16 mouse cellular contexts compared by ENCODE assay signal in the genomic region with DNA sequence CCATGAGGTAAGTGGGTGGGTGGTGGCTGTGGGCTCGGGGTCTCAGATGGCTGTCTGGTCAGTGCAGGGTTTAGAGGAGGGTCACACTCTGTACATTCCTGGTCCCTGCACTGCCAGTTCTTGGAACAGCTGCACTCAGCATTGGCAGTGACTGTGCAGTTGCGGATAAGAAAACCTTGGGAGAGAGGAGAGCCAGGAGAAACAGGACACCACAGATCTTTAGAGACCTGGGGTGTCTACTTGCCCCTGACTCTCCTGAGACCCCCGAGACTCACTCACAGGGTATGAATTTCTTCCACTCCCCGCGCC. TPM values are rescaled to one million over a fixed set of nuclear protein-coding genes. Genes with fewer than 3 reads are reported as not detected.
DNase-seq lines count a peak whose midpoint lies in the region; ATAC-seq and TF ChIP-seq lines count a peak whose summit lies in the region.
"Had no signal": no experiment of that assay in that cellular context is flagged by ENCODE, and none has a peak within 500 bp of the region (broad histone marks: within the 10 kb centered on the region; RNA-seq: fewer than 3 reads in every experiment).

No protein-coding gene starts in this region.

- no peaks in the 10 kb centered on the region for H3K79me2 ChIP-seq in heart, adult 2 months (replicated peaks; ENCODE audit: control insufficient read depth, insufficient read depth, low read length)

- TF ChIP-seq POLR2A in heart, adult 2 months (IDR thresholded peaks at IDR 0.05; ENCODE audit: insufficient read depth, low read depth, low read length) = no peak
- no peak for TF ChIP-seq POLR2A in spleen, adult 2 months (IDR thresholded peaks at IDR 0.05; ENCODE audit: low read depth, low read length)
- TF ChIP-seq POLR2A in small intestine, adult 2 months (IDR thresholded peaks at IDR 0.05; ENCODE audit: low read depth, low read length) = no peak

- H3K27me3 ChIP-seq in heart, adult 2 months (ENCODE audit: control insufficient read depth, insufficient read depth, low read length) = no peaks in the 10 kb centered on the region
- no peaks in the 10 kb centered on the region for H3K27me3 ChIP-seq in kidney, embryonic 15.5 days
- no peaks in the 10 kb centered on the region for H3K27me3 ChIP-seq in spleen, adult 2 months (ENCODE audit: control insufficient read depth, insufficient read depth, low read length)
- H3K27me3 ChIP-seq in small intestine, adult 2 months (ENCODE audit: control insufficient read depth, insufficient read depth, low read length) = no peaks in the 10 kb centered on the region
- H3K27me3 ChIP-seq: midbrain, embryonic 12.5 days had no signal

- peaks cover 11% of the 10 kb centered on the region for H3K4me1 ChIP-seq in heart, adult 2 months (ENCODE audit: control insufficient read depth, insufficient read depth, low read length)
- peaks cover 32% of the 10 kb centered on the region for H3K4me1 ChIP-seq in kidney, embryonic 15.5 days
- H3K4me1 ChIP-seq in spleen, adult 2 months (ENCODE audit: control insufficient read depth, insufficient read depth, insufficient read length) = peaks cover 21% of the 10 kb centered on the region; the same call in 1 of the 2 replicates
- H3K4me1 ChIP-seq in small intestine, adult 2 months (ENCODE audit: control insufficient read depth, insufficient read depth, insufficient read length, low read length) = peaks cover 18% of the 10 kb centered on the region; the same call in 1 of the 2 replicates

- no peak for TF ChIP-seq CTCF in heart, adult 2 months (IDR thresholded peaks at IDR 0.05)
- no peak for TF ChIP-seq CTCF in spleen, adult 2 months (IDR thresholded peaks at IDR 0.05; ENCODE audit: extremely low read depth, insufficient read depth, insufficient read length, insufficient replicate concordance)
- TF ChIP-seq CTCF in small intestine, adult 2 months (IDR thresholded peaks at IDR 0.05; ENCODE audit: extremely low read depth, insufficient read length, insufficient replicate concordance, low read depth, low read length) = no peak

- no peak for ATAC-seq in kidney, embryonic 15.5 days (replicated peaks; ENCODE audit: low FRiP score)
- ATAC-seq: hindbrain, embryonic 16.5 days had no signal

- no peak for DNase-seq in heart, adult 2 months
- DNase-seq in heart, postnatal 25 days (ENCODE audit: low spot score) = no peak
- DNase-seq in kidney, postnatal 10 days = no peak
- DNase-seq in spleen, adult 2 months (ENCODE audit: low read depth in 1 of 2, low spot score in 2 of 2) = no peak
- DNase-seq in spleen, adult 18-20 months = no peak
- DNase-seq in urinary bladder, postnatal 4 days (ENCODE audit: low spot score in 2 of 2) = no peak
- DNase-seq: adrenal gland, adult 8-10 months; cerebellum, adult 9-10 months; kidney, adult 8-10 months; right cerebral cortex, postnatal 25 days had no signal

- H3K27ac ChIP-seq in heart, adult 2 months = peak overlapping the region; percentile 62
- 0 out of 2 replicates have a peak overlapping the region, but pooled peaks have one; percentile 18 for H3K27ac ChIP-seq in kidney, embryonic 15.5 days
- H3K27ac ChIP-seq in spleen, adult 2 months (ENCODE audit: insufficient read depth, low read length) = peak overlapping the region; percentile 65
- H3K27ac ChIP-seq in small intestine, adult 2 months (ENCODE audit: insufficient read depth, low read depth, low read length) = peak overlapping the region; percentile 6; the same call in 1 of the 2 replicates
- H3K27ac ChIP-seq: liver, embryonic 14.5 days; midbrain, embryonic 12.5 days had no signal

- intact Hi-C loops in heart, adult 2 months (cut with DNase I) = no loop called here
- intact Hi-C loops in heart, postnatal 25 days (cut with DNase I) = no loop called here

- H3K4me3 ChIP-seq in heart, adult 2 months = no peak overlapping the region
- H3K4me3 ChIP-seq in kidney, embryonic 15.5 days (replicated peaks) = no peak overlapping the region
- H3K4me3 ChIP-seq in spleen, adult 2 months (ENCODE audit: extremely low read depth, insufficient read depth, insufficient read length) = peak overlapping the region; percentile 43
- no peak overlapping the region for H3K4me3 ChIP-seq in small intestine, adult 2 months (ENCODE audit: low read depth, low read length)
- H3K4me3 ChIP-seq: midbrain, embryonic 12.5 days had no signal

- no peaks in the 10 kb centered on the region; the same call in 1 of the 2 replicates for H3K36me3 ChIP-seq in heart, adult 2 months (ENCODE audit: control insufficient read depth, insufficient read depth, low read length)
- no peaks in the 10 kb centered on the region for H3K36me3 ChIP-seq in kidney, embryonic 15.5 days
- H3K36me3 ChIP-seq in spleen, adult 2 months (ENCODE audit: control insufficient read depth, insufficient read depth, low read length) = peaks cover 7% of the 10 kb centered on the region
- H3K36me3 ChIP-seq in small intestine, adult 2 months (ENCODE audit: control insufficient read depth, insufficient read depth, low read length) = no peaks in the 10 kb centered on the region; the same call in 1 of the 2 replicates
- H3K36me3 ChIP-seq: midbrain, embryonic 12.5 days had no signal

- no peak for TF ChIP-seq EP300 in heart, adult 2 months (IDR thresholded peaks at IDR 0.05; ENCODE audit: insufficient read depth, low read depth, low read length)

- no peak overlapping the region for H3K9ac ChIP-seq in heart, adult 2 months (ENCODE audit: low read depth, low read length)
- no peak overlapping the region for H3K9ac ChIP-seq in kidney, embryonic 15.5 days
- H3K9ac ChIP-seq: liver, embryonic 14.5 days; midbrain, embryonic 12.5 days had no signal

- H3K9me3 ChIP-seq in kidney, embryonic 15.5 days (replicated peaks) = no peaks in the 10 kb centered on the region
- H3K9me3 ChIP-seq: midbrain, embryonic 12.5 days had no signal

- 46% methylated on average over 5 of the region's 5 CpGs for WGBS in heart, adult 2 months
- WGBS in kidney, embryonic 15.5 days = 59% methylated on average over 5 of the region's 5 CpGs
- 56% methylated on average over 5 of the region's 5 CpGs for WGBS in spleen, adult 2 months
- WGBS in small intestine, adult 2 months = 22% methylated on average over 5 of the region's 5 CpGs

- no peak overlapping the region for H3K4me2 ChIP-seq in kidney, embryonic 15.5 days
- H3K4me2 ChIP-seq: midbrain, embryonic 12.5 days had no signal

RNA-seq across cellular contexts. Expression of gene Cd27, which starts 2.3 kb away (rescaled TPM):
- under 1 TPM; 0.41 to 0.42 TPM for total RNA-seq in heart, adult 2 months (2021)
- polyA plus RNA-seq in heart, adult 2 months (2012; rRNA removed) = 0.67 and 2.2 TPM in 2 replicates
- under 1 TPM; 0.16 to 0.36 TPM for total RNA-seq in heart, postnatal 25 days (2021)
- polyA plus RNA-seq in kidney, embryonic 15.5 days (2015; fragmentation: Nextera tagmentation; extraction: Ambion mirVana) = 1.8 and 2.8 TPM in 2 replicates
- polyA plus RNA-seq in spleen, adult 2 months (2012; rRNA removed) = 87.3 and 98.7 TPM in 2 replicates
- polyA plus RNA-seq in small intestine, adult 2 months (2012; rRNA removed) = 3.5 and 7.9 TPM in 2 replicates
- total RNA-seq: layer of hippocampus, adult 8-10 months had no signal

RNA-seq across cellular contexts. Expression of gene Tapbpl, which starts 2.8 kb away (rescaled TPM):
- 1 to 10 TPM; 4.1 to 6.6 TPM for total RNA-seq in heart, adult 2 months (2021)
- polyA plus RNA-seq in heart, adult 2 months (2012; rRNA removed) = 7.4 and 7.6 TPM in 2 replicates
- total RNA-seq in heart, postnatal 25 days (2021) = 1 to 10 TPM; 4.1 to 5.0 TPM
- polyA plus RNA-seq in kidney, embryonic 15.5 days (2015; fragmentation: Nextera tagmentation; extraction: Ambion mirVana) = 5.4 and 6.1 TPM in 2 replicates
- 24.4 and 38.0 TPM in 2 replicates for polyA plus RNA-seq in spleen, adult 2 months (2012; rRNA removed)
- polyA plus RNA-seq in small intestine, adult 2 months (2012; rRNA removed) = 25.3 and 45.1 TPM in 2 replicates

RNA-seq across cellular contexts. Expression of gene Vamp1, which starts 19.1 kb away (rescaled TPM):
- 1 to 10 TPM; 4.9 to 5.3 TPM for total RNA-seq in heart, adult 2 months (2021)
- polyA plus RNA-seq in heart, adult 2 months (2012; rRNA removed) = 14.1 and 20.4 TPM in 2 replicates
- 1 to 10 TPM; 6.2 to 6.3 TPM for total RNA-seq in heart, postnatal 25 days (2021)
- 6.5 and 6.7 TPM in 2 replicates for polyA plus RNA-seq in kidney, embryonic 15.5 days (2015; fragmentation: Nextera tagmentation; extraction: Ambion mirVana)
- 41.7 and 46.8 TPM in 2 replicates for polyA plus RNA-seq in spleen, adult 2 months (2012; rRNA removed)
- polyA plus RNA-seq in small intestine, adult 2 months (2012; rRNA removed) = 5.0 and 7.7 TPM in 2 replicates

RNA-seq across cellular contexts. Expression of gene Mrpl51, which starts 42.9 kb away (rescaled TPM):
- 100 to 1,000 TPM; 303 to 343 TPM for total RNA-seq in heart, adult 2 months (2021)
- polyA plus RNA-seq in heart, adult 2 months (2012; rRNA removed) = 166 and 170 TPM in 2 replicates
- total RNA-seq in heart, postnatal 25 days (2021) = 100 to 1,000 TPM; 308 to 324 TPM
- polyA plus RNA-seq in kidney, embryonic 15.5 days (2015; fragmentation: Nextera tagmentation; extraction: Ambion mirVana) = 220 and 238 TPM in 2 replicates
- polyA plus RNA-seq in spleen, adult 2 months (2012; rRNA removed) = 21.2 and 29.4 TPM in 2 replicates
- polyA plus RNA-seq in small intestine, adult 2 months (2012; rRNA removed) = 41.6 and 62.7 TPM in 2 replicates

RNA-seq across cellular contexts. Expression of gene Ncapd2, which starts 43.0 kb away (rescaled TPM):
- total RNA-seq in heart, adult 2 months (2021) = 10 to 100 TPM; 17.6 TPM
- 34.0 and 40.2 TPM in 2 replicates for polyA plus RNA-seq in heart, adult 2 months (2012; rRNA removed)
- total RNA-seq in heart, postnatal 25 days (2021) = 10 to 100 TPM; 21.9 to 26.8 TPM
- 141 and 151 TPM in 2 replicates for polyA plus RNA-seq in kidney, embryonic 15.5 days (2015; fragmentation: Nextera tagmentation; extraction: Ambion mirVana)
- polyA plus RNA-seq in spleen, adult 2 months (2012; rRNA removed) = 84.6 and 110 TPM in 2 replicates
- 24.3 and 53.4 TPM in 2 replicates for polyA plus RNA-seq in small intestine, adult 2 months (2012; rRNA removed)

Comparison
In these comparisons a context has a peak if more than half of its experiments do, and no peak if none do; other contexts are left out.
1. H3K27ac ChIP-seq: peak in every context shown above with its lines; median percentile 65 in spleen, adult 2 months; 62 in heart, adult 2 months; 18 in kidney, embryonic 15.5 days; 6 in small intestine, adult 2 months.